Mouse (Mus musculus): ENCODE measurements around the gene Havcr1. TPM values are rescaled to one million over a fixed set of nuclear protein-coding genes. Genes with fewer than 3 reads are reported as not detected.

Havcr1 gene
- total RNA-seq, 1 experiment from 2014 or later = not detected

DNA sequence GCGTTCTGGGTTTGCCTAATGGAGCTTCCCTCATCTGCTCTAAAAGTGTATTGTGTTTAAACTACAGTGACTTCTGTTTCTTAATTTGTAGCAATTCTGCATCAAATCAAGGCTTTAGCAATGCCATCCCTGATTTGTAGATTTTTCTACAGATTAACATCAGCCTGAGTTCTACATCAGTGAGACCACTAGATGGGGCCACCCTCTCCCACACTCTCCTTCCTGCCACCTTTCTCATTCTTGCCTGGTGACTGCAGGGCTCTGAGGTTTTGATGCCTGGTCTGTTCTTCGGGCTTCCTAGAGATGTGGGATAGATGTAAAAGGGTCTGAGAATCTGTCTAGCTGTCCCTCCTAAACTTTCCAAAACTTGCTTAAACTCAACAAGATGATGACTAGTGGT lies 44.9 kb downstream of the Havcr1 start:
- no peak for ATAC-seq (replicated peaks in 1 of 2; ENCODE audit: insufficient read depth in 1 of 2, low FRiP score in 2 of 2, low TSS enrichment in 1 of 2, low read depth in 1 of 2, poor library complexity in 2 of 2, severe bottlenecking in 2 of 2)

- no peak for ATAC-seq (replicated peaks in 1 of 2; ENCODE audit: insufficient read depth in 1 of 2, low FRiP score in 2 of 2, low TSS enrichment in 1 of 2, low read depth in 1 of 2, poor library complexity in 2 of 2, severe bottlenecking in 2 of 2)
Measured at GRCm38 (mm10) chr11:46804440-46804839, 69.6 kb downstream of the Havcr1 start.

GRCm38 (mm10) chr11:46810511-46810910 lies 75.6 kb downstream of the Havcr1 start, which contains the start of gene Timd4:
Timd4 (plus strand) TSS chr11:46810800.
- no peak for ATAC-seq (replicated peaks in 1 of 2; ENCODE audit: insufficient read depth in 1 of 2, low FRiP score in 2 of 2, low TSS enrichment in 1 of 2, low read depth in 1 of 2, poor library complexity in 2 of 2, severe bottlenecking in 2 of 2)

- no peak for ATAC-seq (replicated peaks in 1 of 2; ENCODE audit: insufficient read depth in 1 of 2, low FRiP score in 2 of 2, low TSS enrichment in 1 of 2, low read depth in 1 of 2, poor library complexity in 2 of 2, severe bottlenecking in 2 of 2)
Measured at GRCm38 (mm10) chr11:46817692-46818091, 82.8 kb downstream of the Havcr1 start.

- no peak for ATAC-seq (replicated peaks in 1 of 2; ENCODE audit: insufficient read depth in 1 of 2, low FRiP score in 2 of 2, low TSS enrichment in 1 of 2, low read depth in 1 of 2, poor library complexity in 2 of 2, severe bottlenecking in 2 of 2)
Measured at GRCm38 (mm10) chr11:46819930-46820329, 85.0 kb downstream of the Havcr1 start.

Other genes starting within 250 kb of the Havcr1 start
- gene Gm12169, start 210.9 kb upstream of the Havcr1 start, total RNA-seq (2017) = not detected in 2 replicates
- not detected in 2 replicates for gene BC053393, start 163.5 kb upstream of the Havcr1 start, total RNA-seq (2017)
- not detected in 2 replicates for gene Dppa1, start 105.8 kb upstream of the Havcr1 start, total RNA-seq (2017)
- gene Timd2, start 28.0 kb upstream of the Havcr1 start, total RNA-seq (2017) = not detected in 2 replicates
- gene Timd4, start 75.7 kb downstream of the Havcr1 start, total RNA-seq (2017) = not detected in 2 replicates

All from hematopoietic stem cell, adult 5-6 weeks (primary cell).